Comparison of ENCODE assay signal across 9 mouse cellular contexts in the genomic region with DNA sequence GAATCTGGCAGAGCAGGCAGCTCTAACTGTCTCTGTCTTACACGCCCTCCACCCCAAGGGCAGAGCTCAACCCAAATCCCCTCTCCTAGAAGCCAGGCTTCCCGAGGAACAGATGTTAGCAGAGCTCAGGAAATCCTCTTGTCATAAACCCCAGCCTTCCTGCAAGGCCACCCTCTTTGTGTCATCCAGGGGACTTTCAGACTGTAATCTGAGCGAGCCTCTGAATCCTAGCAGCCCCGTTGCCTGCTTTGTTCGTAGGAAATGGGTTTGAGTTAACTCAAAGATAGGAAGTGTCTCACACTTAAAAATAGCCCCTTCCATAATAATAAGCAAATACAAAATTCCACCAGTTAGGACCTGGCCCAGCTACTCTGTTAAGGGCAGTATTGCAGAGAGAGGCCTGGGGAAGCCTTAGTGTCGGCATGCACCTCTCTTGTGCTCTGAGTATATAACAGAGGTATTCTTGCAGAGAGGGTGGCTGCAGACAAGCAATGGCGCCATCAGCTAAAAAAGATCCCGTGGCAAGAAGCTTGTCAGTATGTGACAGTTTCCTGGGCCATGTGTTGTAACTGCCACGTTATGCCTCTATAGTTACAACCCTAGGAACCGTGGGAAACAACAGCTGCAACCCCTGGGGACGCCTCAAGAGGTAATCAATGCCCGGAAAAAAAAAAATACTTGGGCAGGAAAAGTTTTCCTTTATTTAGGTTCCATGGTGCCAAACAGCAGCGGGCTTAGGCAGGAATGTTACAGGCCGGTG. TPM values are rescaled to one million over a fixed set of nuclear protein-coding genes. Genes with fewer than 3 reads are reported as not detected.
DNase-seq lines count a peak whose midpoint lies in the region; ATAC-seq lines count a peak whose summit lies in the region.
"Had no signal": no experiment of that assay in that cellular context is flagged by ENCODE, and none has a peak within 500 bp of the region (broad histone marks: within the 10 kb centered on the region; RNA-seq: fewer than 3 reads in every experiment).

No protein-coding gene starts in this region.

- H3K4me3 ChIP-seq in lung, embryonic 16.5 days (ENCODE audit: low read length), result no peak overlapping the region
- H3K4me3 ChIP-seq in limb, embryonic 11.5 days (ENCODE audit: low read depth, low read length), result no peak overlapping the region

- no peaks in the 10 kb centered on the region for H3K27me3 ChIP-seq in lung, embryonic 16.5 days (ENCODE audit: control insufficient read depth, insufficient read depth, low read depth, low read length)
- H3K27me3 ChIP-seq in limb, embryonic 11.5 days (ENCODE audit: control insufficient read depth, insufficient read depth, low read length), result no peaks in the 10 kb centered on the region

- 0 out of 2 replicates have a peak overlapping the region, but pooled peaks have one; percentile 2 for H3K4me2 ChIP-seq in lung, embryonic 16.5 days (ENCODE audit: low read depth, low read length)
- no peak overlapping the region for H3K4me2 ChIP-seq in limb, embryonic 11.5 days (ENCODE audit: low read depth, severe bottlenecking)

- peaks cover 9% of the 10 kb centered on the region for H3K4me1 ChIP-seq in lung, embryonic 16.5 days (replicated peaks; ENCODE audit: control insufficient read depth, insufficient read depth, low read length)
- H3K4me1 ChIP-seq in limb, embryonic 11.5 days (ENCODE audit: control insufficient read depth, insufficient read depth, low read length), result peaks cover 17% of the 10 kb centered on the region

- peak; percentile 84 for ATAC-seq in lung, embryonic 16.5 days (ENCODE audit: low read depth)
- peak; percentile 45; the same call in 1 of the 2 replicates for ATAC-seq in limb, embryonic 11.5 days (ENCODE audit: insufficient number of reproducible peaks, low FRiP score, low TSS enrichment, low read depth)

- H3K9ac ChIP-seq in lung, embryonic 16.5 days (ENCODE audit: low read length), result peak overlapping the region; percentile 21; the same call in 1 of the 2 replicates
- H3K9ac ChIP-seq in limb, embryonic 11.5 days (ENCODE audit: low read length), result no peak overlapping the region; the same call in 1 of the 2 replicates

- no peak for DNase-seq in lung, postnatal 25 days (ENCODE audit: low spot score)
- peak; percentile 41 for DNase-seq in heart, adult 8-10 months (ENCODE audit: low spot score)
- peak; percentile 55 for DNase-seq in limb, embryonic 11.5 days (ENCODE audit: low spot score)
- peak; percentile 43 for DNase-seq in skeletal muscle tissue, adult 2 months (ENCODE audit: low read depth, low spot score)
- no peak for DNase-seq in right cerebral cortex, postnatal 10 days (ENCODE audit: low spot score in 2 of 2)
- no peak for DNase-seq in urinary bladder, postnatal 14 days (ENCODE audit: low spot score)
- DNase-seq in layer of hippocampus, adult 18-20 months (ENCODE audit: low spot score in 2 of 2), result no peak

- H3K36me3 ChIP-seq in lung, embryonic 16.5 days (ENCODE audit: control insufficient read depth, insufficient read depth, low read length), result no peaks in the 10 kb centered on the region
- no peaks in the 10 kb centered on the region for H3K36me3 ChIP-seq in limb, embryonic 11.5 days (ENCODE audit: control insufficient read depth, insufficient read depth, low read length)

- no peaks in the 10 kb centered on the region for H3K9me3 ChIP-seq in lung, embryonic 16.5 days (ENCODE audit: control insufficient read depth, low read length)
- H3K9me3 ChIP-seq in limb, embryonic 11.5 days (ENCODE audit: control insufficient read depth, low read length), result no peaks in the 10 kb centered on the region

- H3K27ac ChIP-seq in lung, embryonic 16.5 days (ENCODE audit: low read length), result peak overlapping the region; percentile 74
- peak overlapping the region; percentile 75 for H3K27ac ChIP-seq in limb, embryonic 11.5 days (replicated peaks; ENCODE audit: low read depth, low read length)

- WGBS in lung, embryonic 16.5 days, result 19% methylated on average over 14 of the region's 14 CpGs
- WGBS in limb, embryonic 11.5 days, result 13% methylated on average over 14 of the region's 14 CpGs

RNA-seq across cellular contexts. Expression of gene Gm42791, which starts 17.1 kb away (rescaled TPM):
- 0.94 and 1.3 TPM in 2 replicates for polyA plus RNA-seq in lung, embryonic 16.5 days (2015; fragmentation: Nextera tagmentation; extraction: Ambion mirVana)
- 1 to 10 TPM; 3.2 to 7.7 (median 7.3) TPM for total RNA-seq in heart, adult 8-10 months (2022)
- 1.9 TPM in 1 of 2 replicates, not detected in the other for polyA plus RNA-seq in limb, embryonic 11.5 days (2014; fragmentation: Nextera tagmentation; extraction: Ambion mirVana)
- 10 to 100 TPM; 32.0 to 32.9 TPM for total RNA-seq in layer of hippocampus, adult 18-20 months (2021)
- polyA plus RNA-seq: large intestine, adult 2 months had no signal

RNA-seq across cellular contexts. Expression of gene Katnal1, which starts 48.8 kb away (rescaled TPM):
- polyA plus RNA-seq in lung, embryonic 16.5 days (2015; fragmentation: Nextera tagmentation; extraction: Ambion mirVana), result 11.0 and 11.7 TPM in 2 replicates
- 10 to 100 TPM in 3 of 4 experiments, 1 to 10 TPM in 1; 8.8 to 12.8 (median 11.6) TPM for total RNA-seq in heart, adult 8-10 months (2022)
- 23.1 and 24.2 TPM in 2 replicates for polyA plus RNA-seq in limb, embryonic 11.5 days (2014; fragmentation: Nextera tagmentation; extraction: Ambion mirVana)
- total RNA-seq in layer of hippocampus, adult 18-20 months (2021), result 10 to 100 TPM; 62.6 to 65.4 TPM

Comparison
In these comparisons a context has a peak if more than half of its experiments do, and no peak if none do; other contexts are left out.
1. DNase-seq: peak in heart, adult 8-10 months (single experiment), limb, embryonic 11.5 days (single experiment) and skeletal muscle tissue, adult 2 months (single experiment); none in lung, postnatal 25 days (single experiment), right cerebral cortex, postnatal 10 days (0 of 2), urinary bladder, postnatal 14 days (single experiment) and layer of hippocampus, adult 18-20 months (0 of 2).
2. RNA of gene Katnal1, which starts 48.8 kb away (total RNA-seq): 62.6 to 65.4 TPM in layer of hippocampus, adult 18-20 months; 8.8 to 12.8 TPM in heart, adult 8-10 months; every median in the first group is over 4 times any median in the second.